Mouse (Mus musculus) left cerebral cortex, postnatal 14 days (tissue): ENCODE measurements at regions not wholly inside any gene's neighbourhood (a gene's known extent, or its start where the extent isn't known, plus 50 kb on each side); places are given as distances from the start of the nearest gene placed in this dataset.
A peak's percentile ranks its signal among the peaks of the same experiment; 100 is the strongest.

Experiments used
- DNase-seq, 2 experiments: peaks; one replicate each; pipeline ENCODE4 v3.0.0; 2021 to 2022; ENCODE audit warnings: low spot score in 2 of 2, mixed read lengths in 1 of 2
- intact Hi-C: fragments of 180-260 bp; cut with DNase I; formaldehyde crosslinking; loops from one replicate; pipeline ENCODE4 v1.15.1; 2025

GRCm38 (mm10) chr13:34465456-34465855 is 120.5 kb upstream of the Slc22a23 start:
- no peak for DNase-seq
- intact Hi-C loops, result no loop called here

DNA sequence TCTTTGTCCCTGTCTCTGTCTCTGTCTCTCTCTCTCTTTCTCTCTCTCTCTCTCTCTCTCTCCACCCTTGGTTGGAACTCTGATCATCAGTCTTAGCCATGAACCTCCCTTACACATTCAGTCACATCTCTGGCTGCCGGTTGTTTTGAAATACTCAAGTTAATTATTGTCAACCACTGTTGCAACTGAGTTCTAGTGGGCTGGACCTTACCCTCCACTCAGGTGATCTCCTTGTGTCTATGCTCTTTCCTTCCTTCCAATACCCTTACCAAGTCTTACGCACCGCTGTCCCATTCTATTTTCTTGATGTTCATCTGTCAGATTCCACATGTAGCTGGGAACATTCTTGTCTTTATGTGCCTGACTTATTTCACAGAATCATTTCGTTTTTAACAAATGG is 119.2 kb upstream of the Slc22a23 start:
- intact Hi-C loops, result no loop called here

DNA sequence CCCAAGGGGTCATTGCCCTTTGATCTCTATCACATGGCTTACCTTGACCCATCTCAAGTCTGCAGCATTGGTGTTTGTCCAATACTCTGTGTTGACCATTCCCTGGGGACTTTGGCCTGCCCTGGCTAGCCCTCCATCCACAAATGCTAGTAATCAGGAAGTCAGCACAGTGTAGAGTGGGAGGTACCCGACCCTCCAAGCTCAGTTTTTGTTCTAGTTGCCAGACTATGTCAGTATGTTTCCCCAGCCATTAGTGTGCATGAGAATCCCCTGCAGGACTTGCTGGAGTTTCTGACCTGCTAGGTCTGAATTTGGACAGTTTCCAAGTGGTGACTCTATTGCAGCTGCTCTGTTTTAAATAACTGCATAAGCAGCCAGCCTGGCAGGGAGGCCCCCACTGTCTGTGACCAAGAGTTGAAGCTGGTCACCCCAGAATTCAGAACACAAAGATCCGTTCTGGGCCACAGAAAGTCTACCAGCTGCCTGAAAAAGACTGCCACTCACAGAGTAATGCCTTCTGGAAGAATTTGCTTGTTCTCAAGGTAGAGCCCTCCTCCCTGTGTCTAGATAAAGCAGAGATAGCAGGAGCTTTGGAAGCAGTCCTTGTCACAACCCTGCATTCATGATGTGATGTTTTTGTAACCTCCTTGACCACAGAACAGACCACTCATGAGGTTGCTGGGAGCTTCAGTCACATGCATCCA is 118.0 kb upstream of the Slc22a23 start:
- DNase-seq, result peak; percentile 4 to 25
- intact Hi-C loops, result no loop called here

More for the DNA sequence above, 119.2 kb upstream of the Slc22a23 start:
- no peak for DNase-seq

GRCm38 (mm10) chr13:34462206-34462807 is 117.3 kb upstream of the Slc22a23 start:
- intact Hi-C loops, result no loop called here
- no peak for DNase-seq

DNA sequence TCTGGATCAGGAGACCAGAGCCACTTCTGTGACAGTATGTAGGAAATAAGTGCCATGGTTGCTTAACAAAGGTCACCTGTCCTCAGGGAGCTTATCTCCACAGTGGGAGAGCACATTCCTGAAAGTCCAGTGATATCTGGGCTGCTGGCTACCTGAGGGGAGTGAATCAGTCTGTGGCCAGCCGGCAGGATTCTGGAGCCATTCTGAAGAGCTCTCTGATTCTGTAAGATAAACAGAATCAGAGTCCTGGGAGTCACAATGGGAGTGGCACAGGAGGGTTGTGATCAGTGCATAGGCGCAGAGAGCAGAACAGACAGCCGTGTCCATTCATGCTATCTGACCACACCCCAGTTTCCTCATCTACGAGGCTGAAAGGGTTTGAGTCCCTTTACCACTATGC is 116.0 kb upstream of the Slc22a23 start:
- no peak for DNase-seq

DNA sequence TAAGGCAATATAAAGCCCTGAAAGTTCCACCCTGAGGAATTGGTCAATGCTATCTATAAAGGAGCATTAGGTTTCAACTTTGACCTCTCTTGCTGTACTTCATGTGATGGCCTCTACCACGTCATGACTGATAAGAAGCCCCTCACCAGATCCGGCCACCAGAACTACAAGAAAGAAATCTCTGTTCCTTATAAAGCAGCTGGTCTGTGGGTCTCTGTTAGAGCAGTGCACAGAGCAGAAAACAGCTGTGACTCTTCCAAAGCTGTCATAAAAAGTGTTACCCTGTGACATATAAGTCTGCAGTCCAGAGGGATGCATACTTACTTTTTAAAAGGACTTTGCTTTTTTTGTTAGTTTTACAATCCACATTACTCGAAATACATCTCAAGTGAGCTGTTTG is 111.1 kb upstream of the Slc22a23 start:
- intact Hi-C loops, result no loop called here
- DNase-seq, result no peak

More for the DNA sequence above, 116.0 kb upstream of the Slc22a23 start:
- intact Hi-C loops, result no loop called here

GRCm38 (mm10) chr13:34446806-34447205 is 101.8 kb upstream of the Slc22a23 start:
- intact Hi-C loops, result no loop called here
- no peak for DNase-seq

DNA sequence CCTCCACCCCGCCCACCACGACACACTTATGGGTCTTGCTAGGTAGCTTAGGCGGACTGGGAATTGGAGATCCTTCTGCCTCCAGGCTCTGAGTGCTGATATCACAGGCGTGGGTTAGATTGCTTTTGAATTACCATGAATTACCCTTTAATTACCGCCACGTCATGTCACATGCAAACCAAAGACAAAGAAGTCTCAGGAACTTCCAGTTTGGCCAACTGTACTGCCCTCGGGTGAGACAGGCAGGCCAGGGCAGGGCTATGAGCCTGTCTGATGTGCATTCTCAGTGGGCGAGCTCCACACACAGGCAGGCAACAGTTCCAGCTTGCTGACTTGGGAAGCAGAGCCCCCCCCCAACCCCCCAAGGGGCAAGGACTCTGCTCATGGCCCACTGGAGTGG is 101.3 kb upstream of the Slc22a23 start:
- intact Hi-C loops, result no loop called here
- no peak for DNase-seq

GRCm38 (mm10) chr13:34441347-34441746 is 96.4 kb upstream of the Slc22a23 start:
- intact Hi-C loops, result no loop called here
- no peak for DNase-seq

GRCm38 (mm10) chr13:34427527-34427926 is 82.5 kb upstream of the Slc22a23 start:
- DNase-seq, result no peak
- intact Hi-C loops, result no loop called here

DNA sequence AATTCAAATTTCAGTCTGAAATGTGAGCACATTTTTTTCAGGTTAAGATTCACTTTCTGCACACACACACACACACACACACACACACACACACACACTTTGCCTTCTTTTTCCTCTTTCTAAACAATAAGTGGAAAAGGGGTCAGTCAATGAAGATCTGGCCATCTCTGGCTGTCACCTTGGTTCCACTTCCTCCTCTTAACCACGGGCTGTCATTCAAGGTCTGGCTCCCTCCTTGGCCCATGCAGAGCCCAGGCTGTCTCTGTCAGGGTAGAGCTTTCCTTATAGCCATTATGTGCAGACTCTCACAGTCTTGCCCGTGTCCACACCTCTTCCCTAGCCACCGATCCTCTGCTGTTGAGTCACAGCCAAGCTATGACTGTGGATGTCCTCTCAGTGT is 79.9 kb upstream of the Slc22a23 start:
- intact Hi-C loops, result no loop called here
- DNase-seq, result no peak

DNA sequence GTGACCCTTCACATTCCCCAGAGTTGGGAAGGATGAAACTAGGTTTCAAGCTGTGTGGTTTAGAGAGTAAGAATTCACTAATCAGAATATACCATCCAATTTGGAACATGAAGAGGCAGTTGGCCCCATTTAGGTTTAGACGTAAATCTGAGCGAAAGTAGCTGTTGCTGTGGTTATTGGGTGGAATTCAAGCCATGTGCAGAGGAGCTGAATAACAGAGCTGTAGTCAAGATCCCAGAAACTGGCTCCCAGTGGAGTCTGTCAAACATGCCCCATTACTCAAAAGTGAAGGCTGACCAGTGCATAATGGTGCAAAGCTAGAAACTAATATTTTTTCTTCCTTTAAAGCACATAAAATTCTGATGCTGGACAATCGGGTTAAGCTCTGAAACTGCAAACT is 76.7 kb upstream of the Slc22a23 start:
- peak in 1 of 2 experiments; percentile 38 for DNase-seq
- intact Hi-C loops, result no loop called here

DNA sequence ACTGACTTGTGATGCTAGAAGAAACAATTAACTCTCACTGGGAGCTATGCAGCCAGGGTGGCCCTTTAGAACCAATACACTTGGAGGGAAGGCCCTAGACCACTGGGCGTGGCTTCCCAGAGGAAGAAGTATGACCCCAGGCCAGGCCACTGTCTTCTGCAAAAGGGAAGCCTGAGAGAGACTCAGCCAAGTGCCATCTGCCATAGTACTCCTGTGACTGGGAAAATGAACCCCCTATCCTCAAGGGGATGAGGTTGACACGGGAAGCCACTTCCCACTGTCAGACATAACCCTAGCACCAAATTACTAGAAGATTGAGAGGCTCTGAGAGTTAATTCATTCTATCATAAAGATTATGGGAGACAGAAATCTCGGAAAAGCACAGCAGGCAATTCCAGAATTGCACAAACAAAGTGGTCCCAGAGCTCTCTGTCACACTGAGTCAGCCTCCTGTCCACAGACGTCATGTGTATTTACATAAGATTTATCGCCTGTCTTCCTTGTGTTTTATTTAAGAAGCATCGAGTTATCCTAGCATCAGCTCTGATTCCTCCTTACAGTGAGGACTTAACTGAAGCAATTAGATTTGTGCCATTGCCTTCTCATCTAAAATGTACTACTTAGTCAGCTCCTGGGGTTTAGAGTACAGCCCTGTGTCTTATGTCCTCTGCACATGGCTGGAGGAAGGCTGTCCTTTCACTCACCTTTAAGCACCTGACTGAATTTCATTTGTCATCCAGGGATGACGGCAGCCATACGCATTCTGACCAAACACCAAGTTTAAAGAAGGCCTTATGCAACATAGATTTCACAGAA is 75.6 kb upstream of the Slc22a23 start:
- intact Hi-C loops, result no loop called here
- DNase-seq, result no peak

- DNase-seq, result no peak
- intact Hi-C loops, result no loop called here
Observed at GRCm38 (mm10) chr13:34419061-34419460, 74.1 kb upstream of the Slc22a23 start.

DNA sequence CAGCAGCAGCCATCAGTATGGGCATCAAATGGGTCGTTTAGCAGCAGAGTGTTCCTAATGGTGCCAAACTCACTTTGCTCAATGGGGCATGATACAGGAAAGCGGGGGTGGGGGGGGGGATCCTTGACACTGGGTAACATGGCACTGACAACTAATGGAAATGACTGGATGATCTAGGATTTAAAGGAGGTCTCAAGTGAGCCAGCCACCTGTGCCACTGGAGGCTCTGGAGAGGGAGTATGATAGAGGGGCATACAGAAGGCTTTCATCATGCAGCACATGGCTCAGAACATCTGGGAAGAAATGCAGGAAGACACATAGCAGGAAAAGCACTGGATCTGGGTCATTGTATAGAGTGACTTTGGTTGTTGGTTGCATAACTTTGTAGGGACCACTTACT is 71.6 kb upstream of the Slc22a23 start:
- no peak for DNase-seq
- intact Hi-C loops, result no loop called here

GRCm38 (mm10) chr13:34414533-34414932 is 69.6 kb upstream of the Slc22a23 start:
- intact Hi-C loops, result no loop called here
- no peak for DNase-seq

- intact Hi-C loops, result no loop called here
- no peak for DNase-seq
Observed at GRCm38 (mm10) chr13:34408669-34409055, 63.7 kb upstream of the Slc22a23 start.

GRCm38 (mm10) chr13:34408007-34408668 is 63.2 kb upstream of the Slc22a23 start:
- intact Hi-C loops, result no loop called here
- peak; percentile 38 to 72 for DNase-seq

- DNase-seq, result no peak
- intact Hi-C loops, result no loop called here
Observed at GRCm38 (mm10) chr13:34406291-34406690, 61.3 kb upstream of the Slc22a23 start.

DNA sequence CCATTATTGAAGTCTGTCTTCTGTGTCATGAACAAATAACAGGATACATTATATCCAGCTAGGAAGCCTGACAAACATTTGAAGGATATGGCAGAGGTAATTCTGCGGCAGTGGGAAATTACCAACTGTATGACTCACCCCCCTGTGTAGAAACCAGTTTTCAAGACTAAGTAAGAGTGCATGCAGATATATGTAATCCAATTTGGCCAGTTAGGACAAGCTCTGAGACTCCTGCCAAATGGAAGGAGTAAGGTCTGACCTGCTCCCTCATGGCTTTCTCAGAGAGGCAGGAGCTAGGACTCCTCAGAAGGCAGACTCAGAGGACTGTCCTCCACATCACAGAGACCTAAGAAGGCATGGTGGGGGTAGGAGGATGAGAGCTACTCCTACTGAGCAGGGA is 57.6 kb upstream of the Slc22a23 start:
- no peak for DNase-seq
- intact Hi-C loops, result no loop called here
